Mouse (Mus musculus) mouse embryonic stem cell (cell line): ENCODE data around the gene Ttc1.

ENCODE experiments used
- in situ Hi-C, 2 experiments: fragments of 300-500 bp; cut with MboI; formaldehyde crosslinking; loops; 1 replicate in 1 of 2; 3 replicates in 1 of 2; pipeline ENCODE4 v1.14.3; 2019 to 2020; ENCODE audit warnings: low sequenced_read_pairs in 2 of 2, low pct_unique_long_range_greater_than_20kb in 1 of 2, mixed read lengths in 1 of 2; ENCODE audit not compliant: unreplicated experiment in 1 of 2

Ttc1 gene

GRCm38 (mm10) chr11:43747233-43748226, at the start of gene Ttc1:
Ttc1 (minus strand) TSS chr11:43748008.
- in situ Hi-C loops = no loop called here

DNA sequence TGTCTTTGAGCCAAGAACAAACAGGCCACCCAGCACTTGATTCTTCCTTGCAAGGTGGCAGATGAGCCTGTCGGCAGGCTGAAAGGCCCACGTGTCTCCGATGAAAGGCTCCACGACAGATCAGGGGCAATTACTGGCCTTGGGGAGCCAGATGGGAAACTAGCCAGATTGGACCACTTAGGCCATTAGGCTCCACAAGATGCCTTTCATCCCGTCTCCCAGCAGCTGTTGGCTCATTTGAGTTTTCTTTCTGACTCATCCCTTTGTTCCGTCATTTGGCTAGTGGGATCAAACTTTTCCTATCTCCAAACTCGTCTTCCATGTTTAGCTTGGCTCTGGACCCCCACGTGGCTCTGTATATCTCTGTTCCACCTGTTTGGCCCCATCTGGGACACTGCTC, 48.2 kb upstream of the Ttc1 start:
- in situ Hi-C loops = no loop called here

GRCm38 (mm10) chr11:43790446-43790845, 42.6 kb upstream of the Ttc1 start:
- in situ Hi-C loops = no loop called here

DNA sequence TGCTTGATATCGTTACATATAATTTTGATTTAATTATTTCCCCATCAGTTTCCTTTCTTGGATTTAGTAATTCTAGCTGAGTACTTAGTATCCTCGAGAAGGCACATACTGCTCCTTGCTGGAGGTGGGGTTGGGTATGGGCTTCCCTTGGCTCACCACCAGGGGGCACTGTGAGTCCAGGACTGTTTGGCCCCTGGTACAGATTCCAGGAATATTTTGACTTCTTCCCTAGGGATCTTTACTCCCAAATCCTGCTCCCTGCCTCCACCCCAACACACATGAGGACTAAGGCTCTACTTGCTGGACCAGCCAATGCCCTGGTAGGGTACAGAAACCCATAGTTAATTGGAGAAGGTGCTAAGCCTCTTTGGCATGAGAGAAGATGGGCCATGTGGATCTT, 36.0 kb upstream of the Ttc1 start:
- in situ Hi-C loops = loop anchor here (5.0 to 10.0 kb wide), 2 partner anchors 541 to 544 kb away; no protein-coding TSS in a partner anchor

- in situ Hi-C loops = loop anchor here (5.0 to 10.0 kb wide), 2 partner anchors 542 to 544 kb away; no protein-coding TSS in a partner anchor
Observed at GRCm38 (mm10) chr11:43783106-43783505, 35.3 kb upstream of the Ttc1 start.

DNA sequence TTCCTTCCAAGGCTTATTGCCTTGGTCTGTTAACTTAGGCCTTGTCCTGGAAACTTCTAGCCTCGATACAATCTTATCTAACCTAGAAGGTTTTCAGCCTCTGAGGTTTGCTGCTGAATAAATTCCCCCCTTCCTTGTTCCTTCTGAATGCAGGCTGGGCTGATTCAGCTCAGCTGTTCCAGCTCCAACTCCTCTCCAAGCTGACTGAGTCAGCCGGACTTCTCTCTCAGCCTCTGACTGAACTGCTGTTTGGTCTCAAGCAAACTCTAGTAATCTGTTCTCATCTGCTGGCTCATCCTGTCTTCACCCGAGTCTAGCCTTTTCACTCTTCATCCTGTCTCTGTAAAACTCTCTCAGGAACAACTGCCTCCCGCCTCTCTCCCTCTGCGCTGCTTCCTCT, 31.7 kb upstream of the Ttc1 start:
- in situ Hi-C loops = no loop called here

DNA sequence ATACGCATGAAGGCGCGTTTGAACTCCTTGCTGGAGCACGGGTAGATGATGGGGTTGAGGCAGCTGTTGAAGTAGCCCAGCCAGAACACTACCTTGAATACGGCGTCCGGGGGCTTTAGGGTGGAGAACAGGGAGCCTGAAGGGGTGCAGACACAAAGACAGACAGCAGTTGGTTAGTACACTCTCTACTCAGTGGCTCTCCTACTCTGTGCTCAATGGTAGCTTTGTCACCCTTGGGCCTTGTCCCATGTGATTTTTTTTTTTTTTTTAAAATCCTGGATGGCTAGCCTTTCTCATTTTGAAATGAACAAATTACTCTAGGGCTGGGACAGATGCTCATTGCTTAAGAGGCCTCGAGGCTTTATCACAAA, 28.5 kb upstream of the Ttc1 start:
- in situ Hi-C loops = no loop called here

- in situ Hi-C loops = no loop called here
Observed at GRCm38 (mm10) chr11:43775469-43776323, 27.9 kb upstream of the Ttc1 start.

GRCm38 (mm10) chr11:43773725-43774124, 25.9 kb upstream of the Ttc1 start:
- in situ Hi-C loops = loop anchor here (25.0 kb wide), 2 partner anchors 261 to 689 kb away; partner anchors contain the start of gene Ublcp1 (in 1 of the 2)

DNA sequence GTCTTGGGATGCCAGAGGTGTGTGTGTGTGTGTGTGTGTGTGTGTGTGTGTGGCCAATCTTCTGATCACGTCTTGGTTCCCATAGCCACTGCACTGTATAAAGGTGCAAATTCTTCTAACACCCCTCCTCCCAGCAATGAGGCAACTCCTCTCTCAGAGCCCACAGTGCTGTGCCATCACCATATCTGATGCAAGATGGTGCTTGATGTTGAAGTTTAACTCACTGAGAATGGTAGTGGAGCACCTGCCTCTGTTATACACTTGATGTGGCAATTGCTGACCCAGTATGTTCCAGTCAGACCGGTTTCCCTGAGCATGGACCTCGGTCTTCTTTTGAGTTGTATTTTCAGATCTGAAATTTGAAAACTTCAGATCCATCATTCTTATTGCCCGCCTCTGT, 22.3 kb upstream of the Ttc1 start:
- in situ Hi-C loops = loop anchor here (25.0 kb wide), 2 partner anchors 258 to 692 kb away; partner anchors contain the start of gene Ublcp1 (in 1 of the 2)

- in situ Hi-C loops = loop anchor here (25.0 kb wide), 2 partner anchors 255 to 695 kb away; partner anchors contain the start of gene Ublcp1 (in 1 of the 2)
Observed at GRCm38 (mm10) chr11:43767749-43768148, 19.9 kb upstream of the Ttc1 start.

DNA sequence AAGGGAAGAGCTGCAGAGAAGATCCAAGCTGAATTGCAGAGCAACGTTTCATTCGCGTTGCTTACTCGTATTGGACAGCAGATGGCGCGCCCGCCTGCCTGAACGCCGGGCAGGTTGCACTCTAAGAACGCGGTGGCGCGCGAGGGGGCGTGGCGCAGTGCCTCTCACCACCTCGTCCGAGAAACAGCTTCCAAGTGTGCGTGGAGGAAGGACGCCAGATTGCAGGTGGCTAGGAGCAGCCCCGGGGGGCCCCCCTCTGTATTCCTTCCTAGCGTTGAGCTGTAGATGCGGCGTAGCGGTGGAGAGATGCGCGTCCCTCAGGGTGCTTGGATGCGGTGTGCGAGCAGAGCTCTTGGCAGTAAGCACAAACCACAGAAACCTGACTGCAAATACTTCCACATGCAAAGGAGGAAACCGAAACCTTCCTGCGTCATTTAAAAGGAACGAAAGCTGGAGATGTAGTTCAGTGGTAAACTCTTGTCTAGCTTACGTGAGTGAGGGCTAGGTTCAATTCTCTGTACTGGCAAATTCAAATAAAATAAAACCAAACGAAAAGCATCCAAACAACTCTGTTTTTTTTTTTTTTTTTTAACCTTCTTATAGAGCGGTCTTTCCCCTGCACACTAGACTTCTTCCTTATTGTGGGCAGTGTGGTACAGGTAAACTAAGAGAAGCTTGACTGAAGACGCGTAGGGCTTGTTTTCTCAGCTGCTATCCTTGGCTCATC, 19.3 kb upstream of the Ttc1 start:
- in situ Hi-C loops = loop anchor here (25.0 kb wide), 2 partner anchors 255 to 695 kb away; partner anchors contain the start of gene Ublcp1 (in 1 of the 2)

DNA sequence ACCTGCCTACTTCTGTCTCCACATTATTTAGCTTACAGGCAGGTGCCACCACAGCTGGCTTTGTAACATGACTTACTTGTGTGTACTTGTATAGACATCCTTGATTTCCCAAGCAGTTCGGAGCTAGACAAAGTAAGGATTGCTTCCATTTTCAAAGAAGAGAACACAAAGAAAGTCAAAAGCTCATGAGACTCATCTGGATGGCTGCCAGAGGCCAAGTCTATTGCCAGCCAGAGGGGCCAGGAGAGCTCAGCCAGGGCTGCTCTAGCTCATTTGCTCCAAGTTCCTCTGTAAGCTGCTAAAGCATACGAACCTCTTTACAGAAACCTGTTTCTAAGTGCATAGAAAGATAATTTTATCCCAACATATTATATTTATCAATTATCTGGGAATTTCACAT, 10.6 kb upstream of the Ttc1 start:
- in situ Hi-C loops = loop anchor here (10.0 to 25.0 kb wide), 3 partner anchors 246 to 704 kb away; partner anchors contain the start of gene Ublcp1 (in 1 of the 2)

GRCm38 (mm10) chr11:43755411-43755810, 7.6 kb upstream of the Ttc1 start:
- in situ Hi-C loops = loop anchor here (10.0 to 25.0 kb wide), 3 partner anchors 243 to 707 kb away; partner anchors contain the start of gene Ublcp1 (in 1 of the 2)

DNA sequence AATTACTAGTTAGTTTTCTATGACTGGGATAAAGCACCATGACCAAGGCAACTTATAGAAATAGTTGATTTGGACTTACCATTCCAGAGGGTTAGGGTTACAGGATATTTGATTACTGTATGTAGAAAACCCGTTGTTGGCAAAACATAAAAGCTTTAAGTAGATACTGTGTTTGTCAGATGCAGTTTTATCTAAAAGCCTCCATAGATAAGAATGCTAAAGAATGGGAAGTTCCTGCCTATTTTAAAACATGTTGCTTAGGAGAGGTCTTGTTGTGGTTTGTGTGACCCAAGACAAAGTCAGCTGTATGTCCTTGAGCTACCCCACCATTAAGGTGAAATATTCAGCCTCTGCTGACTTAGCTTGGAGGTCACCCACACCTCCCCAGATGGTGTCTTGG, 6.8 kb upstream of the Ttc1 start:
- in situ Hi-C loops = loop anchor here (10.0 to 25.0 kb wide), 3 partner anchors 242 to 708 kb away; partner anchors contain the start of gene Ublcp1 (in 1 of the 2)

DNA sequence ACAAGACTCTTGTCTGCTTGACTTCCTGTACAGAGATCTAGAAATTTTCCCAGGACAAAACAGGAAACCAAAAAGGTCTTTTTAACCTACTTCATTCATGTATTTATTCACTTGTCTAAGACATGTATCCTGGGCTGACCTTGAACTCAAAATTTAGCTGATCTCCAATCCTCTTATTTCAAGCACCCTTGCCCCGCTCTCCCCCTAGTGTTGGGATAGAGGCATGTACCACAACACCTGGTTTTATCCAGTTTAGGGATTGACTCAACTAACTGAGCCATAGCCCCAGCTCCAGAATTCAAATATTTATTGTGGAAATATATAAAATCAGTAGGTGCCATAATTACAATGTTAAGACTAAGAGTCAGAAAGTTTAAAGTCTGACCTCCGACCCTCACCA, 3.7 kb upstream of the Ttc1 start:
- in situ Hi-C loops = loop anchor here (10.0 to 25.0 kb wide), 3 partner anchors 239 to 711 kb away; partner anchors contain the start of gene Ublcp1 (in 1 of the 2)

DNA sequence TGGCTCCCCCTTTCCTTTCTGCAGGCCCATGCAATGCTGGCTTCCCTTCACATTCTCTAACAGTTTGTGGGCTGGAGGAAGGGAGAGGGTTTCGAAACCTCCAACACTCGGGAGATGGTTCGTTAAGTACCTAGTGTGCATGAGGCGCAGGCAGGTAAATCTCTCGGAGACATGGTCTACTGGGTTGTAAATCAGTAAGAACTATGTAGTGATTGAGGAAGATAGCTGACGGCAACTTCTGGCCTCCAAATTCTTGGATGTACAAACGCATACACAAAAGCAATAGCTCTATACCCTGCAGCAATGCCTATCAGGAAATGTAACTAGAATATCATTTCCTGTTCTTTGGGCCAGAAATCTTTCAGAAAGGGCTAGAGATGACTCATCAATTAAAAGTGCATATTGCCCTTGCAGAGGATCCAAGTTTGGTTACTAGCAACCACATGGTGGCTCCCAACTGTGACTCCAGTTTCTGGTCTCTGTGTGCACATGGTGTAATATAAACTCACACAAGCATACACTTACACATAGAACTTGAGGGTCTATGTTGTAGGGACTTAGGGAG, 19.0 kb downstream of the Ttc1 start:
- in situ Hi-C loops = no loop called here
